Mouse (Mus musculus) lung, adult 2 months (tissue): Measurements from ENCODE around the gene Zfp644. TPM values are rescaled to one million over a fixed set of nuclear protein-coding genes. Genes with fewer than 3 reads are reported as not detected.
"Not testable (repeated sequence)": the region's sequence is repeated elsewhere in the genome, so short reads cannot be mapped to it uniquely, and the experiment has no call there.

Source experiments
- DNase-seq: peaks from one replicate; pipeline ENCODE4 v3.0.0; 2022
- H3K4me1 ChIP-seq: fragments of 200-500 bp; 2 replicates; pipeline ENCODE4 v1.6.1; 2011; ENCODE audit warnings: low read length; ENCODE audit not compliant: control insufficient read depth, insufficient read depth
- H3K4me3 ChIP-seq: fragments of 200-500 bp; replicated peaks from 2 replicates; pipeline ENCODE3; 2011; ENCODE audit warnings: low read depth, mild to moderate bottlenecking, control low read depth, low read length; ENCODE audit errors: extremely low read depth
- CTCF ChIP-seq: fragments of 200-500 bp; IDR thresholded peaks from 2 replicates; pipeline ENCODE4 v1.5.1; 2011; ENCODE audit warnings: mild to moderate bottlenecking, low read length, control low read depth; ENCODE audit not compliant: insufficient read depth
- POLR2A ChIP-seq: fragments of 200-500 bp; IDR thresholded peaks from 2 replicates; pipeline ENCODE4 v1.6.1; 2011; ENCODE audit warnings: low read depth, mild to moderate bottlenecking, control low read depth, low read length, borderline replicate concordance; ENCODE audit errors: extremely low read depth
- WGBS: fragments of 180-500 bp; shearing (Covaris S2); methylation state at CpG from one replicate; pipeline ENCODE4 v1.1.7; 2018; 5-methylcytosine and 5-hydroxymethylcytosine counted together
- polyA plus RNA-seq: library from polyadenylated mRNA; depleted of rRNA; stranded (reverse); fragments of >200 nt; gene quantifications from 2 replicates; pipeline ENCODE4 v1.2.3, GENCODE M21; 2012

Gene Zfp644
- polyA plus RNA-seq, 1 experiment: 15.1 TPM

GRCm38 (mm10) chr5:106695681-106696395 is 1.2 kb downstream of the Zfp644 start:
- TF ChIP-seq CTCF (no peak), POLR2A (no peak)
- peak overlapping the region; percentile 83 for H3K4me3 ChIP-seq
- peak; percentile 74 for DNase-seq
- whole genome bisulfite sequencing: 3% methylated on average over 54 of the region's 63 CpGs
- peaks cover 10% of the 10 kb centered on the region for H3K4me1 ChIP-seq

GRCm38 (mm10) chr5:106695141-106695540 is 1.9 kb downstream of the Zfp644 start:
- TF ChIP-seq POLR2A (no peak), CTCF (no peak)
- Histone ChIP-seq H3K4me1 (peaks cover 10% of the 10 kb centered on the region), H3K4me3 (peak overlapping the region; percentile 83)
- DNase-seq: no peak
- 25% methylated on average over 9 of the region's 9 CpGs for WGBS

- DNase-seq: no peak
- Histone ChIP-seq H3K4me1 (peaks cover 10% of the 10 kb centered on the region), H3K4me3 (no peak overlapping the region)
- 96% methylated on average over 1 of the region's 1 CpGs for WGBS
- TF ChIP-seq POLR2A (no peak), CTCF (no peak)
These were observed 2.4 kb downstream of the Zfp644 start for GRCm38 (mm10) chr5:106694683-106695082.

GRCm38 (mm10) chr5:106693034-106693433 is 4.1 kb downstream of the Zfp644 start:
- Histone ChIP-seq H3K4me3 (no peak overlapping the region), H3K4me1 (peaks cover 10% of the 10 kb centered on the region)
- TF ChIP-seq CTCF: no peak
- 76% methylated on average over 4 of the region's 4 CpGs for WGBS
- DNase-seq: no peak

GRCm38 (mm10) chr5:106680636-106681458 is 16.2 kb downstream of the Zfp644 start:
- DNase-seq: no peak
- 84% methylated on average over 6 of the region's 6 CpGs for WGBS

GRCm38 (mm10) chr5:106679659-106680058 is 17.4 kb downstream of the Zfp644 start:
- Histone ChIP-seq H3K4me3 (no peak overlapping the region), H3K4me1 (peaks cover 10% of the 10 kb centered on the region)
- no peak for TF ChIP-seq CTCF
- no peak for TF ChIP-seq POLR2A
- 88% methylated on average over 1 of the region's 1 CpGs for WGBS
- DNase-seq: no peak

More at GRCm38 (mm10) chr5:106680636-106681458, 16.2 kb downstream of the Zfp644 start:
- no peak overlapping the region for H3K4me3 ChIP-seq
- peaks cover 10% of the 10 kb centered on the region for H3K4me1 ChIP-seq
- TF ChIP-seq POLR2A: no peak
- no peak for TF ChIP-seq CTCF

- not testable (repeated sequence) for DNase-seq, H3K4me3 ChIP-seq
- WGBS: 34% methylated on average over 1 of the region's 1 CpGs
- peaks cover 10% of the 10 kb centered on the region for H3K4me1 ChIP-seq
These were observed 18.3 kb downstream of the Zfp644 start for GRCm38 (mm10) chr5:106678823-106679222.

GRCm38 (mm10) chr5:106676784-106677183 is 20.3 kb downstream of the Zfp644 start:
- no peak for TF ChIP-seq CTCF
- TF ChIP-seq POLR2A: no peak
- DNase-seq: no peak
- H3K4me3 ChIP-seq: no peak overlapping the region
- peaks cover 14% of the 10 kb centered on the region for H3K4me1 ChIP-seq
- WGBS: 65% methylated on average over 9 of the region's 9 CpGs

GRCm38 (mm10) chr5:106672597-106672996 is 24.5 kb downstream of the Zfp644 start:
- DNase-seq: no peak
- TF ChIP-seq POLR2A (no peak), CTCF (no peak)
- no peak overlapping the region for H3K4me3 ChIP-seq
- H3K4me1 ChIP-seq: peaks cover 11% of the 10 kb centered on the region

GRCm38 (mm10) chr5:106671893-106672292 is 25.2 kb downstream of the Zfp644 start:
- TF ChIP-seq POLR2A: no peak
- no peak for TF ChIP-seq CTCF
- Histone ChIP-seq H3K4me3 (no peak overlapping the region), H3K4me1 (peaks cover 11% of the 10 kb centered on the region)
- DNase-seq: no peak
- WGBS: 23% methylated on average over 3 of the region's 3 CpGs
